Mouse (Mus musculus): Measurements from ENCODE around the gene Iqgap3. TPM values are rescaled to one million over a fixed set of nuclear protein-coding genes. Genes with fewer than 3 reads are reported as not detected.

The Iqgap3 gene
- polyA plus RNA-seq, 1 experiment from 2014 or later, result 18.5 TPM

DNA sequence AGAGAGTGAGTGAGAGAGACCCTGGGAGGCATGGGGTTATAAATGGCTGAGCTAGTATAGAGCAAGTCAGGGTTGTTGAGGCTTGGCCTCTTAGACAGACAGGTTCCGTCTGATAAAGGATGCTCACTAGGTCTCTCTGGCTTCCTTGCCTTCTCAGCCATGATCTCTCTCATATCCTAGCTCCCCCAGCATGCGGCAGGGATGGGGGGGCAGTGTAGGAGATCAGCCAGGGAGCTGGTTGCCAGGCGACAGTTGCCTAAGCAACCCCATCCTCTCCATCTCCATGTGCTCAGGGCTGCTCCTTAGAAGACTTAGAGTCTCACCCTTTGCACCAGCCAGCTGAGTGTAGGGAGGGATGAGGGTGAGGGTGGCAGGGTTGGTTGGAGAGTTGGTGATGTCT, 70.3 kb downstream of the Iqgap3 start:
- Histone ChIP-seq H3K27me3 (ENCODE audit: control insufficient read depth, insufficient read depth, low read length) (no peaks in the 10 kb centered on the region), H3K27ac (ENCODE audit: low read depth, low read length) (no peak overlapping the region; the same call in 1 of the 2 replicates), H3K36me3 (ENCODE audit: control insufficient read depth, insufficient read depth, low read length) (no peaks in the 10 kb centered on the region), H3K9me3 (replicated peaks; ENCODE audit: control insufficient read depth, low read length) (no peaks in the 10 kb centered on the region), H3K4me1 (ENCODE audit: control insufficient read depth, insufficient read depth, low read length) (peaks cover 56% of the 10 kb centered on the region), H3K4me3 (ENCODE audit: low read depth, low read length) (no peak overlapping the region), H3K4me2 (no peak overlapping the region), H3K9ac (ENCODE audit: low read depth, low read length) (0 out of 2 replicates have a peak overlapping the region, but pooled peaks have one; percentile 5)
- WGBS (ENCODE audit: insufficient replicate concordance), result 66% methylated on average over 3 of the region's 3 CpGs
- ATAC-seq (replicated peaks; ENCODE audit: insufficient number of reproducible peaks, low FRiP score, low TSS enrichment), result no peak

DNA sequence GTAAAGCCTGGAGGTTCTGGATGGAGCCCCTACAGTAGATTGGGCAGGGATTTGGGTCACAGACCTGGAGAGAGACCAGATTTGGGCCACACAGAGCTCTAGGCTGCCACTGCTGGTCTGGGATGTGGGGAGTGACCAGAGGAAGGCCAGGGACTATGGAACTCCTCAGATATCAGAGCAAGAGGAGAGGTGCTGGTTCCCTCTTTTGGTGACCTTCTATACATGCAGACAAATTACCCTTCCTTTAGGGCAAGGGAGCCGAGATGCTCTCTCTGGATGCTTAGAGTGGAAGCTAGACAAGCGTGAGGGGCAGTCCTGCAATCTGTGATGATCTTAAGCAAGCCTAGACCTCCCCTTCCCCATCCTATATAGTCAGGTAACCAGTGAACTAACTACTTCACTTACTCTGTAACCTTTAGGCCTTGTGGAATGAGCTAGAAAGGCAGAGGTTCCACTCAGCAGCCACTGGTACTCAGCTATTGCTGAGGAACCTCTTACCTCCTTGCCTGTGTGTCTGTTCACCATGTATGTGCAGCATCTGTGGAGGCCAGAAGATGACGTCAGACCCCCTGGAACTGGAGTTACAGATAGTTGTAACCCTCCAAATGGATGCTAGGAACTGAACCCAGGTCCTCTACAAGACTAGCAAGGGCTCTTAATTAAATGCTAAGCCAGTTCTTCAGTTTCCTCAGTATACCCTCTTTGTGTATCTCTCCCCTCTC, 71.7 kb downstream of the Iqgap3 start:
- Histone ChIP-seq H3K27me3 (ENCODE audit: control insufficient read depth, insufficient read depth, low read length) (no peaks in the 10 kb centered on the region), H3K4me3 (ENCODE audit: low read depth, low read length) (no peak overlapping the region), H3K36me3 (ENCODE audit: control insufficient read depth, insufficient read depth, low read length) (peaks cover 2% of the 10 kb centered on the region), H3K9ac (ENCODE audit: low read depth, low read length) (no peak overlapping the region), H3K9me3 (replicated peaks; ENCODE audit: control insufficient read depth, low read length) (no peaks in the 10 kb centered on the region), H3K27ac (ENCODE audit: low read depth, low read length) (no peak overlapping the region), H3K4me1 (ENCODE audit: control insufficient read depth, insufficient read depth, low read length) (peaks cover 45% of the 10 kb centered on the region), H3K4me2 (no peak overlapping the region; the same call in 1 of the 2 replicates)
- WGBS (ENCODE audit: insufficient replicate concordance), result 68% methylated on average over 3 of the region's 3 CpGs
- no peak for ATAC-seq (replicated peaks; ENCODE audit: insufficient number of reproducible peaks, low FRiP score, low TSS enrichment)

DNA sequence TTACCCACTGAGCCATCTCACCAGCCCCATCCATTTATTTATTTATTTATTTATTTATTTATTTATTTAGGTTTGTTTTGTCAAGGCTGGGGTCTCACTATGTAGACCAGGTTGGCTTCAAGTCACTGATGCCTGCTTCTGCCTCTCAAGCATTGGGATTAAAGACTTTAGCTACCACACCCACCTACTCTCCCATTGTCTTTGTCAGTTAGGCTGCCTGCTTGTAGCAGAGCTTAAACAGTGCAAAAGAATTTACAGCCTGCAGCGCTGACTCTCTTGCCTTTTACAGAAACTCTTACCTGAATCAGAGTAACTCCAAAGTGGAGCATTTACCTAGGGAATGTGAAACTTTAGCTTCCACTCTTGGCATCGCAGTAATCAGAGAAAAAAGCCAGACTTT, 72.5 kb downstream of the Iqgap3 start:
- Histone ChIP-seq H3K4me2 (no peak overlapping the region), H3K36me3 (ENCODE audit: control insufficient read depth, insufficient read depth, low read length) (peaks cover 10% of the 10 kb centered on the region), H3K4me1 (ENCODE audit: control insufficient read depth, insufficient read depth, low read length) (peaks cover 37% of the 10 kb centered on the region), H3K9ac (ENCODE audit: low read depth, low read length) (no peak overlapping the region), H3K27ac (ENCODE audit: low read depth, low read length) (no peak overlapping the region), H3K27me3 (ENCODE audit: control insufficient read depth, insufficient read depth, low read length) (no peaks in the 10 kb centered on the region), H3K4me3 (ENCODE audit: low read depth, low read length) (no peak overlapping the region), H3K9me3 (replicated peaks; ENCODE audit: control insufficient read depth, low read length) (no peaks in the 10 kb centered on the region)
- no peak for ATAC-seq (replicated peaks; ENCODE audit: insufficient number of reproducible peaks, low FRiP score, low TSS enrichment)
- WGBS (ENCODE audit: insufficient replicate concordance), result 76% methylated on average over 2 of the region's 2 CpGs

DNA sequence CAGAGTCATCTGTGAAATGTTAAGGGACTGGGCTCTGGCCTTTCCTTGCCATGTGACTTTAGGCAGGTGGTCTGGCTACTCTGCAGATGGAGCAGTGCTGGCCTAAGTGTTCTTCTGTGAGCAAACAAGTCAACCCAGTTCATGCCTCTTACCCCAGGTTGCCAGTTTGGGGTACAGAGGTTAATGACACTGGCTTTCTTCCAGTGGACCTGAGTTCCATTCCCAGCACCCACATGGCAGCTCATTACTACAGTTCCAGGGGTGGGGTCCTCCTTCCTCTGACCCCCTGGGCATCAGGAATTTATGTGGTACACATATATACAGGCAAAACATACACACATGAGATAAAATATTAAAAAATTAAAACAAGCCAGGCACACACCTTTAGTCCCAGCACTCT, 75.0 kb downstream of the Iqgap3 start:
- Histone ChIP-seq H3K36me3 (ENCODE audit: control insufficient read depth, insufficient read depth, low read length) (peaks cover 23% of the 10 kb centered on the region), H3K9ac (ENCODE audit: low read depth, low read length) (no peak overlapping the region)
- ATAC-seq (replicated peaks; ENCODE audit: insufficient number of reproducible peaks, low FRiP score, low TSS enrichment), result no peak

GRCm38 (mm10) chr3:88157771-88158597, 76.2 kb downstream of the Iqgap3 start:
- Histone ChIP-seq H3K27me3 (ENCODE audit: control insufficient read depth, insufficient read depth, low read length) (no peaks in the 10 kb centered on the region), H3K4me1 (ENCODE audit: control insufficient read depth, insufficient read depth, low read length) (peaks cover 6% of the 10 kb centered on the region; the same call in 1 of the 2 replicates), H3K9me3 (replicated peaks; ENCODE audit: control insufficient read depth, low read length) (no peaks in the 10 kb centered on the region), H3K4me2 (no peak overlapping the region), H3K9ac (ENCODE audit: low read depth, low read length) (no peak overlapping the region), H3K36me3 (ENCODE audit: control insufficient read depth, insufficient read depth, low read length) (peaks cover 34% of the 10 kb centered on the region), H3K4me3 (ENCODE audit: low read depth, low read length) (no peak overlapping the region), H3K27ac (ENCODE audit: low read depth, low read length) (0 out of 2 replicates have a peak overlapping the region, but pooled peaks have one; percentile 43)
- 24% methylated on average over 23 of the region's 23 CpGs for WGBS (ENCODE audit: insufficient replicate concordance)
- peak; percentile 49; the same call in 1 of the 2 replicates for ATAC-seq (replicated peaks; ENCODE audit: insufficient number of reproducible peaks, low FRiP score, low TSS enrichment)

More for the DNA sequence above, 75.0 kb downstream of the Iqgap3 start:
- Histone ChIP-seq H3K4me1 (ENCODE audit: control insufficient read depth, insufficient read depth, low read length) (peaks cover 11% of the 10 kb centered on the region), H3K27ac (ENCODE audit: low read depth, low read length) (no peak overlapping the region), H3K4me2 (no peak overlapping the region), H3K27me3 (ENCODE audit: control insufficient read depth, insufficient read depth, low read length) (no peaks in the 10 kb centered on the region), H3K9me3 (replicated peaks; ENCODE audit: control insufficient read depth, low read length) (no peaks in the 10 kb centered on the region), H3K4me3 (ENCODE audit: low read depth, low read length) (no peak overlapping the region)

GRCm38 (mm10) chr3:88158991-88159390, 77.2 kb downstream of the Iqgap3 start:
- H3K9ac ChIP-seq (ENCODE audit: low read depth, low read length), result no peak overlapping the region
- H3K4me3 ChIP-seq (ENCODE audit: low read depth, low read length), result no peak overlapping the region
- H3K36me3 ChIP-seq (ENCODE audit: control insufficient read depth, insufficient read depth, low read length), result peaks cover 38% of the 10 kb centered on the region
- H3K9me3 ChIP-seq (replicated peaks; ENCODE audit: control insufficient read depth, low read length), result no peaks in the 10 kb centered on the region
- 79% methylated on average over 6 of the region's 6 CpGs for WGBS (ENCODE audit: insufficient replicate concordance)
- no peak overlapping the region for H3K4me2 ChIP-seq
- H3K4me1 ChIP-seq (ENCODE audit: control insufficient read depth, insufficient read depth, low read length), result peaks cover 3% of the 10 kb centered on the region; the same call in 1 of the 2 replicates
- no peak for ATAC-seq (replicated peaks; ENCODE audit: insufficient number of reproducible peaks, low FRiP score, low TSS enrichment)
- H3K27ac ChIP-seq (ENCODE audit: low read depth, low read length), result no peak overlapping the region
- H3K27me3 ChIP-seq (ENCODE audit: control insufficient read depth, insufficient read depth, low read length), result no peaks in the 10 kb centered on the region

GRCm38 (mm10) chr3:88160856-88161255, 79.1 kb downstream of the Iqgap3 start:
- no peak overlapping the region for H3K4me3 ChIP-seq (ENCODE audit: low read depth, low read length)
- H3K36me3 ChIP-seq (ENCODE audit: control insufficient read depth, insufficient read depth, low read length), result peaks cover 44% of the 10 kb centered on the region
- ATAC-seq (replicated peaks; ENCODE audit: insufficient number of reproducible peaks, low FRiP score, low TSS enrichment), result no peak
- H3K9me3 ChIP-seq (replicated peaks; ENCODE audit: control insufficient read depth, low read length), result no peaks in the 10 kb centered on the region
- peaks cover 3% of the 10 kb centered on the region; the same call in 1 of the 2 replicates for H3K4me1 ChIP-seq (ENCODE audit: control insufficient read depth, insufficient read depth, low read length)
- WGBS (ENCODE audit: insufficient replicate concordance), result 72% methylated on average over 6 of the region's 6 CpGs
- no peak overlapping the region for H3K4me2 ChIP-seq
- no peak overlapping the region for H3K27ac ChIP-seq (ENCODE audit: low read depth, low read length)
- H3K27me3 ChIP-seq (ENCODE audit: control insufficient read depth, insufficient read depth, low read length), result no peaks in the 10 kb centered on the region
- H3K9ac ChIP-seq (ENCODE audit: low read depth, low read length), result no peak overlapping the region

GRCm38 (mm10) chr3:88162259-88162658, 80.5 kb downstream of the Iqgap3 start:
- Histone ChIP-seq H3K36me3 (ENCODE audit: control insufficient read depth, insufficient read depth, low read length) (peaks cover 47% of the 10 kb centered on the region), H3K9ac (ENCODE audit: low read depth, low read length) (no peak overlapping the region), H3K9me3 (replicated peaks; ENCODE audit: control insufficient read depth, low read length) (no peaks in the 10 kb centered on the region), H3K4me1 (ENCODE audit: control insufficient read depth, insufficient read depth, low read length) (peaks cover 3% of the 10 kb centered on the region; the same call in 1 of the 2 replicates), H3K27me3 (ENCODE audit: control insufficient read depth, insufficient read depth, low read length) (no peaks in the 10 kb centered on the region), H3K4me3 (ENCODE audit: low read depth, low read length) (no peak overlapping the region), H3K27ac (ENCODE audit: low read depth, low read length) (no peak overlapping the region), H3K4me2 (no peak overlapping the region)
- 79% methylated on average over 8 of the region's 8 CpGs for WGBS (ENCODE audit: insufficient replicate concordance)
- ATAC-seq (replicated peaks; ENCODE audit: insufficient number of reproducible peaks, low FRiP score, low TSS enrichment), result no peak

All from heart, embryonic 11.5 days (tissue).